Mouse (Mus musculus): ENCODE data around the gene Rhobtb3. TPM values are rescaled to one million over a fixed set of nuclear protein-coding genes. Genes with fewer than 3 reads are reported as not detected.
A peak's percentile ranks its signal among the peaks of the same experiment; 100 is the strongest.

The Rhobtb3 gene
- 10 to 100 TPM; 15.3 to 17.3 TPM for total RNA-seq (2021)
- long read RNA-seq, experiment 1, full-length matches to known transcripts = 9 of 16 reads
- long read RNA-seq, experiment 1, partial matches to known transcripts = 1 of 16 reads
- long read RNA-seq, experiment 1, other reads (novel, unspliced or antisense) = 6 of 16 reads
- long read RNA-seq, experiment 2, full-length matches to known transcripts = 9 of 15 reads
- long read RNA-seq, experiment 2, partial matches to known transcripts = 3 of 15 reads
- long read RNA-seq, experiment 2, other reads (novel, unspliced or antisense) = 3 of 15 reads

DNA sequence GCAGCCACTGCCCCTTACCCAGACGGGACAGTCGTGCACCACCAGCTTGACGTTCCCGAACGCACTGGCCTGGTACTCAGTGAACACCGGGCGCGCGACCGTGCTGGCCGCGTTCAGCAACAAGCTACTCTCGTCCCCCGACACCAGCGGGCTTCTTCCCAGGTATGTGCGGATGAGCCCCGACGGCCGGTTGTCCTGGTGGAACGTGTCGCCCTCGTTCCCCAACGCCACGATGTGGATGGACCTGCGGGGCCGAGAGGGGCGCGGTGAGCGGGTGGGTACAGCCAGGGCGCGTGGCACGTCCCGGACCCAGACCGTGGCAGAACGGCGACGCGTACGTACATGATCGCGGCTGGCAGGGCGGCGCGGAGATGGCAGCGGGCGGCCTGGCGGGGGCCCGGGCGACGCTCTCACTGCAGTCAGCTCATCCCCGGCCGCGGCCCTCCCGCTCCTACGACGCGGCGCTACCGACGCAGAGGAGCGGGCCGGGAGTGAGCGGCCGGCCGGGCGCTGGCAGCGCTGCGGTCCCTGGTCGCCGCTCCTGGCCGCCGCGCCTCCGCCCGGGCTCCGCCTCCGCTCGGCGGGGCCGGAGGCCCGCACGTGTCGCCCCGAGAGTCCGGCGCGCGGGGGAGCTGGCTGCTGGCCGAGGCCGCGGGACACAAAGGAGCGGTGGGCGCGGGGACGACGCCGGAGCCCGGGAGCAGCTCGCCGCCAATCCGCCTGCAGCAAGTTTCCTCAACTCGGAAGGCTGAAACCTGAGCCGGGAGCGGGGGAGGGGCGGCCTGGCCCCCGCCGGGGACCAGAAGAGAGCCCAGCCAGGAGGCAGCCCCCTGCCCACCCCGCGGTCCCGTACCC is at the start of gene Rhobtb3:
Gene Rhobtb3 (minus strand): TSS at position 737 of the 855 bp plus-strand sequence.
- DNase-seq (ENCODE audit: low spot score in 2 of 2) = peak; percentile 62 to 65
- intact Hi-C loops (cut with DNase I) = loop anchor here (1.0 to 2.0 kb wide), 2 partner anchors 75 to 155 kb away; partner anchors contain the start of genes Arsk, Rfesd and Ttc37

GRCm38 (mm10) chr13:75992169-75993028 is 48.7 kb upstream of the Rhobtb3 start:
- intact Hi-C loops (cut with DNase I) = no loop called here
- DNase-seq (ENCODE audit: low spot score in 2 of 2) = no peak

- DNase-seq (ENCODE audit: low spot score in 2 of 2) = peak; percentile 6 to 22
- intact Hi-C loops (cut with DNase I) = no loop called here
These were observed 44.4 kb upstream of the Rhobtb3 start for GRCm38 (mm10) chr13:75988096-75988495.

DNA sequence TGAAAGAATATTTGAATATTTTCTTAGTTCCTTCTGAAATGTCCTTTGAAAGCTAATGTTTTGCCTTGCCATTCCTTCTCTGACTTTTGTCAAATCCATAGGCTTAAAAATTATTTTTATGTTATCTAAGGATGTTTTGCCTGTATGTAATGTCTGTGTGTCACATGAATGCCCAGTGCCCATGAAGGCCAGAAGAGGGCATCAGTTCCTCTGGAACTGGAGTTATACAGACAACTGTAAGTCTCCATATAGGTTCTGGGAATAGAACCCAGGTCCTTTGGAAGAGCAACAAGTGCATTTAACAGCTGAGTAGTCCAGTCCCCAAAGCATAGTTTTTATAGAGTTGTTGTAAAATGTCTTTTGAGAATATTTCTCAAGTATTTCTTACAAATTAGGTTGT is 38.2 kb upstream of the Rhobtb3 start:
- DNase-seq (ENCODE audit: low spot score in 2 of 2) = no peak
- intact Hi-C loops (cut with DNase I) = no loop called here

- no peak for DNase-seq (ENCODE audit: low spot score in 2 of 2)
- intact Hi-C loops (cut with DNase I) = no loop called here
These were observed 32.9 kb upstream of the Rhobtb3 start for GRCm38 (mm10) chr13:75976649-75977048.

DNA sequence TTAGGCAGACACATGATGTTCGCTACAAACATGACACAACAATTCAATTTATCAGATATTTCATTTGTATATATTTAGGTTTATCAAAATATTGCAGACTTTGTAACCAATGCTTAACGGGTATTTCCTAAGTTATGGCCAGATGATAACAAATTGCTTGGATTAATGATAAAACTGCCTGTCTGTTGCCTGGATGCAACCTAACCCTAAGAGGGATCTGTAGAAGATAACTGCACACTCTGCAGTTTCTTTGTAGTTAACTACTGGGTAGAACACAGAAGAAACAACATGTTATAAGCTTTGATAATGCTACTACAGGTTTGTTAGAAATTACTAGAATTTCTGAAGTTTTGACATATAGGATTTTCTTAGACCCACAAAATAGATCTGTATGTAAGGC is 32.5 kb upstream of the Rhobtb3 start:
- no peak for DNase-seq (ENCODE audit: low spot score in 2 of 2)
- intact Hi-C loops (cut with DNase I) = no loop called here

DNA sequence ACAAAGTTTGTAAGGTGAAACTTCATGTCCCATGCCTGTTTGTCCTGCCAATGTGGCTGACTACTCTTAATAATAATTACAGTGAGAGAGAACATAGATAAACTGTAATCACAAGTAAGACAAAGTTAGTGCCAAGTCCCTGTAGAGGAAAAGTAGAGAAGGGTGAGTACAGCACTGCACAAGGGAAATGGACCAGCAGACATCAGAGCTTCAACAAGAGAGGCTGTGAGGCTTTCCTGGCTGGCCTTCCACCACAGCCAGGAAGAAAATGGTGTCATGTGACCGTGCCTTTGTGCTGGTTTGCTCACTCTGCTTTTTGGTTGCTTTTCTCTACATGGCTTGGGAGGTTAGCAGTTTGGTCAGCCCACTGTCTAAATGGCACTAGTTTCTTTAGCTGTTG is 31.9 kb upstream of the Rhobtb3 start:
- DNase-seq (ENCODE audit: low spot score in 2 of 2) = no peak
- intact Hi-C loops (cut with DNase I) = no loop called here

- DNase-seq (ENCODE audit: low spot score in 2 of 2) = no peak
- intact Hi-C loops (cut with DNase I) = no loop called here
These were observed 30.8 kb upstream of the Rhobtb3 start for GRCm38 (mm10) chr13:75974481-75974880.

- no peak for DNase-seq (ENCODE audit: low spot score in 2 of 2)
These were observed 23.1 kb upstream of the Rhobtb3 start, which contains the start of gene Spata9 for GRCm38 (mm10) chr13:75966850-75967249. Spata9 (plus strand) TSS chr13:75967150.

GRCm38 (mm10) chr13:75955357-75955992 is 11.8 kb upstream of the Rhobtb3 start:
- intact Hi-C loops (cut with DNase I) = no loop called here

More at GRCm38 (mm10) chr13:75966850-75967249, 23.1 kb upstream of the Rhobtb3 start, which contains the start of gene Spata9:
- intact Hi-C loops (cut with DNase I) = no loop called here

GRCm38 (mm10) chr13:75950295-75950694 is 6.6 kb upstream of the Rhobtb3 start:
- intact Hi-C loops (cut with DNase I) = no loop called here
- DNase-seq (ENCODE audit: low spot score in 2 of 2) = no peak

More at GRCm38 (mm10) chr13:75955357-75955992, 11.8 kb upstream of the Rhobtb3 start:
- DNase-seq (ENCODE audit: low spot score in 2 of 2) = no peak

GRCm38 (mm10) chr13:75944044-75944820 is 507 bp upstream of the Rhobtb3 start:
- DNase-seq (ENCODE audit: low spot score in 2 of 2) = no peak

GRCm38 (mm10) chr13:75942731-75943130 is 994 bp downstream of the Rhobtb3 start:
- intact Hi-C loops (cut with DNase I) = loop anchor here (1.0 to 2.0 kb wide), 2 partner anchors 76 to 156 kb away; partner anchors contain the start of genes Arsk, Rfesd and Ttc37
- DNase-seq (ENCODE audit: low spot score in 2 of 2) = no peak

More at GRCm38 (mm10) chr13:75944044-75944820, 507 bp upstream of the Rhobtb3 start:
- intact Hi-C loops (cut with DNase I) = no loop called here

- DNase-seq (ENCODE audit: low spot score in 2 of 2) = no peak
- intact Hi-C loops (cut with DNase I) = loop anchor here (2.0 kb wide), 1 partner anchor 157 kb away; the partner anchor contains the start of genes Arsk and Ttc37
These were observed 2.0 kb downstream of the Rhobtb3 start for GRCm38 (mm10) chr13:75941518-75942295.

DNA sequence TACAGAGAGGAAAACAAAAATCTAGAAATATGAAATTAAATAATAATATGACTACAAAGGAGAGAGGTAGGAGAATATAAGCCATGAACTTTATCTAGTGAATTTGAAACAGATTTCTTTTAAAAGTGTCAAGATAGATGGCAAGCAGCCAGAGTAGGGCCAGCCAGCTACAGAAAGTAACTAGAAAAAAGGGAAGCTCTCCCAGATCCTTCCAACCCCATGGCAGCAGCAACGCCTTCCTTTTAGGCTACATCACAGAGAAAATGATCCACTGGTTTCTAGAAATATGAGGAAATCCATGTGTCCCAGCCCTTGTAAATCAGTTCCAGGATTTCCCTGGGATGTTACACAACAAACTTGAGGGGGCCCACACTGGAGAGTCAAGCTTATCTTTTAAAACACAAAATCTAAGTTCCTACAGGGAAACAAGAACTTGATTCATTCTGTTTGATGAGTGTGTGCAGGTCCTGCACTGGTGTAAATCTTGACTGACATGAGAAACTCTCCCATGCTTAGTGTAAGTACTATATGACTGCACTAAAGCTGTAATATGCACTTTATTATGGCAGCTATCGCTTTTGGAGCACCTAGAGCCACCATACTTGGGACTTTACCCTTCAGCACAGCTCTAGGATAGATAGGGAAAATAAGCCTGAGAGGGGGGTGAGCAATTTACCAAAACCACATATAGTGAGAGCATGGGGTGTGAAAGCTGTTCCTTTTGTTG is 2.8 kb downstream of the Rhobtb3 start:
- DNase-seq (ENCODE audit: low spot score in 2 of 2) = no peak

DNA sequence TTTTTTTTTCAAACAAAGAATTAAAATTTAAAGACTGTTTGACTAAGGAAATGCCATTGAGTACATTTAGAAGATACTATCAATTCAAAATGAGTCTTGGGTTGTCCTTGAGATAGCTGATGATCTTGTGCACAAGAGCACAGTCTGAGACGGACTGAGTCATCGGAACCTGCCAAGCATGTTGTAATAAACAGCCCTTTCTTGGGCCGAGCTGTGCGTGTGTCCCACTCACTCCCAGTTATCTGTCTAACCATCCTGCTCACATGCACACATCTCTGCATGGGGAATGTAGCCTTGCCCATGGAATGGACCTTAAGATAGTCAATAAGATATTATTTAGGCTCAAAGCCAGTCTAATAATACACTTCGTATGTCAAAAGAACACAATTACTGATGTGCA is 4.9 kb downstream of the Rhobtb3 start:
- intact Hi-C loops (cut with DNase I) = no loop called here
- DNase-seq (ENCODE audit: low spot score in 2 of 2) = no peak

More for the DNA sequence above, 2.8 kb downstream of the Rhobtb3 start:
- intact Hi-C loops (cut with DNase I) = no loop called here

DNA sequence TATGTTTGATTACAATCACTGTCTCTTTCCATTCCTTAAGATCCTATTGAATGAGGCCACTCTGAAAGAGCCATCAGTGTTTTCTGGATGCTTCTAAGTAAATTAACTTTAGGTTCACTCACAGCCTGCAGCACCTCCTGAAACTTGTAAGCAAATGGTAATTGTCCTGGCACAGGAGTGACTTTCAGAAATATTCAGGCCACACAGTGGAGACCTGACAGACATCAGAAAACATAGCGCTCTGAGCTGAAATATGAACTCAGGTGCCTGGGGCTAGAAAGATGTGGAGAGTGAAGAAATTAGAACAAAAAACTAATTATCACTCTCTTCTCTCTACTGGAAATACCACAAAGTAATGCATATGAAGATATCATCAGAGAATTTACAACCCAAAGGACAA is 10.4 kb downstream of the Rhobtb3 start:
- DNase-seq (ENCODE audit: low spot score in 2 of 2) = no peak
- intact Hi-C loops (cut with DNase I) = no loop called here

Data from left cerebral cortex, postnatal 14 days (tissue).